Mouse (Mus musculus): ENCODE data around the gene Gcnt3.

DNA sequence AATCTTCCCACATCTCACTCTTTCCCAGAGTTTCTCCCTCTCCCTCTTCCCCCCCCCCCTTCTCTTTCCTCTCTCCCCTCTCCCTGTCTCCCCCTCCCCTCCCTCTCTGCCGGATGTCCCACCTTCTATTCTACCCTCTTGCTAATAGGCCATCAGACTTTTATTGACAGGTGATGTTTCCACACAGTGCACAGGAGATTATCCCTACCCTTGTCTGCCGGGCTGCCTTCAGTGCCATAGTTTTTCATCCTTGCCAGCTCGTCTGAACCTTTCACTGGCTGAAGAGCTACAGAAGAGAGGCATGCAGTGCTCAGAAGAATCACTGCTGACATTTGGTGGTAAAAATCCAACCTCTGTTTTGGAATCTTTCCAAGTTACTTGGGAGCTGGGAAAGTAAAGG lies 15.5 kb upstream of the Gcnt3 start:
- TF ChIP-seq POLR2A (IDR thresholded peaks at IDR 0.05; ENCODE audit: low read depth, low read length) (no peak), CTCF (IDR thresholded peaks at IDR 0.05; ENCODE audit: borderline replicate concordance, insufficient read depth, low read length) (no peak)

All from embryonic fibroblast, embryonic 13.5 days (primary cell).